In the genomic region with DNA sequence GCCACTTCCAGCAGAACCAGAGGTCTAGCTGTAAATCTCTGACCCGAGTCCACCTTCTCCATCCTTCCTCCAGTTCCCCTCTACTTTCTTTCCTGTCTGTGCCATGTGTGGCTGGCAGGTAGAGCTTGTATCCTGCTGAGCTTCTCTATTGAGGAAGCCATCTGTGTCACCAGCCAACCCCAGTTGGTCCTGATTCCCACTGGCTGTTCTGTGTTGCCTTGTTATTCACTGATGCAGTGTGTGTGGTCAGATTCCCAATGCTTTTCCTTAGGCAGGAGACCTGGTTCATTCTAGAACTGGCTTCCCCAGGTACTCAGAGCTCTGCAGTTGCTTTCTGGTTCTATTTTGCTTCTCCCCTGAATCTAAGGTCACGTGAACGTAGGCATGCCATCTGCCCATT, we compare ENCODE assay signal across 29 mouse cellular contexts.
DNase-seq lines count a peak whose midpoint lies in the region; ATAC-seq lines count a peak whose summit lies in the region.
"Had no signal": no experiment of that assay in that cellular context is flagged by ENCODE, and none has a peak within 500 bp of the region (broad histone marks: within the 10 kb centered on the region; RNA-seq: fewer than 3 reads in every experiment).

No protein-coding gene starts in this region.

- no peaks in the 10 kb centered on the region for H3K9me3 ChIP-seq in heart, embryonic 10.5 days
- H3K9me3 ChIP-seq: embryonic facial prominence, embryonic 12.5 days; forebrain, embryonic 12.5 days; heart, embryonic 13.5 days; hindbrain, embryonic 10.5 days; kidney, embryonic 15.5 days; limb, embryonic 10.5 days; liver, embryonic 15.5 days; lung, embryonic 15.5 days; megakaryocyte, embryonic 14.5 days; midbrain, embryonic 15.5 days; neural tube, embryonic 12.5 days; stomach, embryonic 15.5 days had no signal

- H3K36me3 ChIP-seq in heart, embryonic 10.5 days, result no peaks in the 10 kb centered on the region
- H3K36me3 ChIP-seq: embryonic facial prominence, embryonic 12.5 days; forebrain, embryonic 12.5 days; heart, embryonic 13.5 days; hindbrain, embryonic 10.5 days; kidney, embryonic 15.5 days; limb, embryonic 10.5 days; liver, embryonic 15.5 days; lung, embryonic 15.5 days; midbrain, embryonic 15.5 days; neural tube, embryonic 12.5 days; stomach, embryonic 15.5 days had no signal

- intact Hi-C loops in heart, postnatal 10 days (cut with DNase I), result no loop called here

- no peak overlapping the region for H3K4me3 ChIP-seq in heart, embryonic 10.5 days
- H3K4me3 ChIP-seq: embryonic facial prominence, embryonic 12.5 days; erythroblast, embryonic 14.5 days; forebrain, embryonic 12.5 days; heart, embryonic 13.5 days; hindbrain, embryonic 10.5 days; kidney, embryonic 15.5 days; left cerebral cortex, adult 2 months; limb, embryonic 10.5 days; liver, embryonic 15.5 days; lung, embryonic 15.5 days; megakaryocyte, embryonic 14.5 days; midbrain, embryonic 15.5 days; neural tube, embryonic 12.5 days; stomach, embryonic 15.5 days had no signal

- H3K27ac ChIP-seq in heart, embryonic 10.5 days, result peak overlapping the region; percentile 44; the same call in 1 of the 2 replicates
- H3K27ac ChIP-seq: embryonic facial prominence, embryonic 12.5 days; forebrain, embryonic 12.5 days; heart, embryonic 13.5 days; hindbrain, embryonic 10.5 days; kidney, embryonic 15.5 days; left cerebral cortex, adult 2 months; limb, embryonic 10.5 days; liver, embryonic 15.5 days; lung, embryonic 15.5 days; midbrain, embryonic 15.5 days; neural tube, embryonic 12.5 days; stomach, embryonic 15.5 days had no signal

- no peaks in the 10 kb centered on the region for H3K27me3 ChIP-seq in heart, embryonic 10.5 days (ENCODE audit: insufficient read depth, poor library complexity, severe bottlenecking)
- H3K27me3 ChIP-seq: embryonic facial prominence, embryonic 12.5 days; forebrain, embryonic 12.5 days; heart, embryonic 13.5 days; kidney, embryonic 15.5 days; liver, embryonic 15.5 days; lung, embryonic 15.5 days; megakaryocyte, embryonic 14.5 days; midbrain, embryonic 15.5 days; neural tube, embryonic 12.5 days; stomach, embryonic 15.5 days had no signal

- H3K4me1 ChIP-seq in heart, embryonic 10.5 days, result peaks cover 23% of the 10 kb centered on the region
- H3K4me1 ChIP-seq: embryonic facial prominence, embryonic 12.5 days; forebrain, embryonic 12.5 days; hindbrain, embryonic 10.5 days; kidney, embryonic 15.5 days; limb, embryonic 10.5 days; liver, embryonic 15.5 days; lung, embryonic 15.5 days; midbrain, embryonic 15.5 days; neural tube, embryonic 12.5 days; stomach, embryonic 15.5 days had no signal

- no peak for DNase-seq in heart, embryonic 10.5 days (ENCODE audit: low spot score)
- no peak for DNase-seq in heart, postnatal 10 days
- peak; percentile 96 for DNase-seq in brain, adult 2 months (ENCODE audit: low read depth, low spot score)
- peak; percentile 94 for DNase-seq in cerebellum, adult 11-12 months
- peak; percentile 69 to 75 for DNase-seq in cerebellum, postnatal 10 days
- DNase-seq in frontal cortex, postnatal 36 days (ENCODE audit: low spot score in 2 of 2), result no peak
- DNase-seq: adrenal gland, postnatal 36 days; gastrocnemius, postnatal 10 days; kidney, postnatal 4 days; layer of hippocampus, adult 9-11 months; liver; lung, postnatal 36 days; thymus, postnatal 25 days had no signal

- 72% methylated on average over 3 of the region's 3 CpGs for WGBS in heart, embryonic 10.5 days

- ATAC-seq in erythroblast, adult 5-6 weeks (replicated peaks; ENCODE audit: low FRiP score, poor library complexity, severe bottlenecking), result no peak
- ATAC-seq: intestine, postnatal 0 days; midbrain, embryonic 15.5 days had no signal

Comparison
In these comparisons a context has a peak if more than half of its experiments do, and no peak if none do; other contexts are left out.
1. DNase-seq: peak in brain, adult 2 months (single experiment), cerebellum, adult 11-12 months (single experiment) and cerebellum, postnatal 10 days (2 of 2); none in heart, embryonic 10.5 days (single experiment), heart, postnatal 10 days (0 of 2) and frontal cortex, postnatal 36 days (0 of 2).